Mouse (Mus musculus): ENCODE results near the gene A030005K14Rik. TPM values are rescaled to one million over a fixed set of nuclear protein-coding genes. Genes with fewer than 3 reads are reported as not detected.

Gene A030005K14Rik
- polyA plus RNA-seq, 1 experiment from 2014 or later: not detected

DNA sequence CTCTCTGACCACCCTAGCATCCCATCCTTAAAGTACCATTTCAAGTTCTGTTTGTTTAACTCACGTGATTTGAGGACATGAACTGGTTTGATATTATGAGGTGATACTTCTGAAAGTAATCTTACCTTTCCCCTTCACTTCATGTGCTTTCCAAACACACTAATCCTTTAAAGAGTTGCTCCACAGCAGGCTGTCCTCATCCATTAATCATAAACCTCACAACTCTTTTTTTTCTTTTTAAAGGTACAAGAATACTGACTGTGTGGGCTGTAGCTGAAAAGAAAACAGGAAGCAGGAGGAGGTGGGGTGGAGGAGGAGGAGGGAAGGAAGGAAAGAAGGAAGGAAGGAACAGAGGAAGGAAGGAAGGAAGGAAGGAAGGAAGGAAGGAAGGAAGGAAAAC is 27.2 kb downstream of the A030005K14Rik start:
- no peak overlapping the region for H3K27ac ChIP-seq
- no peak overlapping the region for H3K4me3 ChIP-seq
- H3K4me1 ChIP-seq: no peaks in the 10 kb centered on the region
- no peak overlapping the region for H3K4me2 ChIP-seq
- H3K27me3 ChIP-seq: no peaks in the 10 kb centered on the region
- H3K9me3 ChIP-seq (replicated peaks): no peaks in the 10 kb centered on the region
- no peak for ATAC-seq
- no peak overlapping the region for H3K9ac ChIP-seq
- WGBS: 53% methylated on average over 1 of the region's 1 CpGs
- H3K36me3 ChIP-seq (ENCODE audit: poor library complexity, severe bottlenecking): no peaks in the 10 kb centered on the region

DNA sequence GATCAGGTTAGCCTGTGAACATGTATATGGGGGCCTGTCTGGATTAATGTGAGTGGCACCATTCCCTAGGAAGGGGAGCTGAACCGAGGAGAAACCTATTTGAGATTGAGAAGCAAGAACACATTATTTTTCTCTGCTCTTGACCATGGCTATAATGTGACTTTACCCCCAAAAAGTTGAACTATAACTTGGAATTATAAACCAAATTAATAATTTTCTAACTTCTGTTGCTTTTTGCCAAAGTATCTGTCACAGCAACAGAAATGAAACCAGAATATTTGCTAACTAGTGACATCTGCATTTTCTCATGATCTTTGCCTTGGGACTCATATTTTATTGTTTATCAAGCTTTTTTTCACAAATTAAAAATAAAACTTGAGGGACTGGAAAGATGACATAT is 42.6 kb downstream of the A030005K14Rik start:
- H3K27ac ChIP-seq: no peak overlapping the region
- 58% methylated on average over 1 of the region's 1 CpGs for WGBS
- no peak for ATAC-seq
- H3K4me2 ChIP-seq: no peak overlapping the region
- H3K4me3 ChIP-seq: no peak overlapping the region
- H3K9me3 ChIP-seq (replicated peaks): no peaks in the 10 kb centered on the region
- no peaks in the 10 kb centered on the region for H3K4me1 ChIP-seq
- no peaks in the 10 kb centered on the region for H3K36me3 ChIP-seq (ENCODE audit: poor library complexity, severe bottlenecking)
- H3K9ac ChIP-seq: no peak overlapping the region
- no peaks in the 10 kb centered on the region for H3K27me3 ChIP-seq

DNA sequence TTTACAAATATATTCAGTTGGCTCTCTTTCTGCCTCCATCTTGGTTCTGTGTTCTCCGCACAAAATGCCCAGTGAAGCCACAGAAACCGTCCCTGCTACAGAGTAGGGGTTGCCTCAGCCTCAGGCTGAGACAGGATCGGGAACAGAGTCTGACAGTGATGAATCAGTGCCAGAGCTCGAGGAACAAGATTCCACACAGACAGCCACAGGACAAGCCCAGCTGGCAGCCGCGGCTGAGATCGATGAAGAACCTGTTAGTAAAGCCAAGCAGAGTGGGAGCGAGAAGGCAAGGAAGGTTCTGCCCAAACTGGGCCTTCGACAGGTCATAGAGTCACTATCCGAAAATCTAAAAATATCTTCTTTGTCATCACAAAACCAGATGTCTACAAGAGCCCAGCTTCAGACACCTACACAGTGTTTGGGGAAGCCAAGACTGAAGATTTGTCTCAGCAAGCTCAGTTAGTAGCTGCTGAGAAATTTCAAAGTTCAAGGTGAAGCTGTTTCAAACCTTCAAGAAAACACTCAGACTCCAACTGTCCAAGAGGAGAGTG is 43.8 kb downstream of the A030005K14Rik start:
- Histone ChIP-seq H3K9me3 (replicated peaks) (no peaks in the 10 kb centered on the region), H3K27me3 (no peaks in the 10 kb centered on the region), H3K9ac (no peak overlapping the region), H3K4me3 (no peak overlapping the region), H3K27ac (no peak overlapping the region), H3K36me3 (ENCODE audit: poor library complexity, severe bottlenecking) (no peaks in the 10 kb centered on the region), H3K4me1 (no peaks in the 10 kb centered on the region), H3K4me2 (no peak overlapping the region)
- ATAC-seq: no peak
- WGBS: 89% methylated on average over 10 of the region's 10 CpGs

DNA sequence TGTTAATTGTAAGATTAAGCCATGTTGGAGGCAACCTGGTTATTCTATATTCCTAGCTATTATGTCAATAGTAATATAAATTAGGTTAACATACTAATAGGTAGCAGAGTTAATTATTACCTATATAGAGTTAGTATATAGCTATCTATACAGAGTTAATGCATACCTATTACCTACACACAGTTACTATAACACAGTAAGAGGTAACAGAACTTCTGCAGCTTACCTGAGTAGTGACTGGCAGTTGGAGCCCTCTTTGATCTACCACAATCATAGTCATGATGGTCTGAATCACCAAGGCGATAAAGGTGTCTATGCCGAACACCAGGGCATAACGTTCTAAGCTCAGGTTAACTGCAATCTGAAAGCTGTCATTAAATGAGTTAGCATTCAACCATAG is 44.7 kb downstream of the A030005K14Rik start:
- no peak overlapping the region for H3K4me2 ChIP-seq
- H3K36me3 ChIP-seq (ENCODE audit: poor library complexity, severe bottlenecking): no peaks in the 10 kb centered on the region
- H3K27me3 ChIP-seq: no peaks in the 10 kb centered on the region
- no peak for ATAC-seq
- H3K4me1 ChIP-seq: no peaks in the 10 kb centered on the region
- H3K27ac ChIP-seq: no peak overlapping the region
- H3K9me3 ChIP-seq (replicated peaks): no peaks in the 10 kb centered on the region
- no peak overlapping the region for H3K9ac ChIP-seq
- H3K4me3 ChIP-seq: no peak overlapping the region
- WGBS: 94% methylated on average over 3 of the region's 3 CpGs

Other genes with a start within 250 kb of the A030005K14Rik start
- gene Agfg1, start 219.9 kb downstream of the A030005K14Rik start, polyA plus RNA-seq (2015; fragmentation: Nextera tagmentation; extraction: Ambion mirVana): 28.6 and 31.7 TPM in 2 replicates
- gene A030005L19Rik, start 146.1 kb downstream of the A030005K14Rik start, polyA plus RNA-seq (2015; fragmentation: Nextera tagmentation; extraction: Ambion mirVana): not detected in 2 replicates
- gene A030014E15Rik, start 134.5 kb downstream of the A030005K14Rik start, polyA plus RNA-seq (2015; fragmentation: Nextera tagmentation; extraction: Ambion mirVana): not detected in 2 replicates
- not detected in 2 replicates for gene Gm6217, start 128.0 kb downstream of the A030005K14Rik start, polyA plus RNA-seq (2015; fragmentation: Nextera tagmentation; extraction: Ambion mirVana)
- not detected in 2 replicates for gene A030003K21Rik, start 116.0 kb downstream of the A030005K14Rik start, polyA plus RNA-seq (2015; fragmentation: Nextera tagmentation; extraction: Ambion mirVana)
- gene Gm7544, start 103.4 kb downstream of the A030005K14Rik start, polyA plus RNA-seq (2015; fragmentation: Nextera tagmentation; extraction: Ambion mirVana): not detected in 2 replicates
- not detected in 2 replicates for gene Gm47955, start 99.1 kb downstream of the A030005K14Rik start, polyA plus RNA-seq (2015; fragmentation: Nextera tagmentation; extraction: Ambion mirVana)
- gene Gm47959, start 58.8 kb downstream of the A030005K14Rik start, polyA plus RNA-seq (2015; fragmentation: Nextera tagmentation; extraction: Ambion mirVana): not detected in 2 replicates
- 0.35 and 0.59 TPM in 2 replicates for gene Slc19a3, start 20.9 kb downstream of the A030005K14Rik start, polyA plus RNA-seq (2015; fragmentation: Nextera tagmentation; extraction: Ambion mirVana)
- gene Krtap28-10, start 16.9 kb downstream of the A030005K14Rik start, polyA plus RNA-seq (2015; fragmentation: Nextera tagmentation; extraction: Ambion mirVana): not detected in 2 replicates
- not detected in 2 replicates for gene Gm47969, start 14.4 kb downstream of the A030005K14Rik start, polyA plus RNA-seq (2015; fragmentation: Nextera tagmentation; extraction: Ambion mirVana)
- not detected in 2 replicates for gene Krtap28-13, start 1.6 kb upstream of the A030005K14Rik start, polyA plus RNA-seq (2015; fragmentation: Nextera tagmentation; extraction: Ambion mirVana)
- gene Ccl20, start 57.4 kb upstream of the A030005K14Rik start, polyA plus RNA-seq (2015; fragmentation: Nextera tagmentation; extraction: Ambion mirVana): not detected in 2 replicates
- gene Daw1, start 100.4 kb upstream of the A030005K14Rik start, polyA plus RNA-seq (2015; fragmentation: Nextera tagmentation; extraction: Ambion mirVana): 0.54 and 0.89 TPM in 2 replicates